Mouse (Mus musculus) megakaryocyte, adult 5-6 weeks (primary cell): ENCODE measurements at regions not wholly inside any gene's neighbourhood (a gene's known extent, or its start where the extent isn't known, plus 50 kb on each side); places are given as distances from the start of the nearest gene placed in this dataset.
A peak's percentile ranks its signal among the peaks of the same experiment; 100 is the strongest.

Experiments used
- ATAC-seq: 2 replicates; pipeline ENCODE4 v1.8.0; 2016; ENCODE audit warnings: mild to moderate bottlenecking, inconsistent platforms; ENCODE audit not compliant: poor library complexity, severe bottlenecking

DNA sequence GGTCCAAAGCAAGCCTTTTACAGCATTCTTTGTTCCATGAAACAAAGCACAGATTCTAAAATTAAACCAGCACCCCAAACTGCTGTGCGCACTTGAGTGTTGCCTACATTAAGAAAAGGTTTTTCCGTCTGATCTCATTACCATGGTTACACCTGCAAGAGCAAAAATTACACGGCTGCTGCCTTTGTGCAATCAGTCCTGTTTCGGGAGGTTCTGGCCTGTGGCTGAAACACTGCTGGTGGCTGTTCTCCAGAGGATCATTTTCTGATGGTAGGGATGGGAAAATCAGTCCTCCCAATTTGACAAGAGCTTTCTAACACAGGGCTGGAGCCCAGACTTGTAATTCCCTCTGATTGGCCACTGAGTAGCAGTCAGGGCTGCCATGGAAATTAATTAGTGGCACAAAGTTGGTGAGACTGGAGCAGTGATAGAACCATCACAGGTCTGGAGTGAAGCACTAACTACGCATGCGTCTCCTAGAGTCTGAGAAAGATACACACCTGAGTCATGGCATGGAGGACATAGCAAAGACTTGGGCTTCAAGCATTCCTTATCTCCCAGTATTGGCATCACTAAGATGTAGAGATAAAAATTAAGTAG is 114.8 kb upstream of the Fam49a start:
- ATAC-seq: no peak

DNA sequence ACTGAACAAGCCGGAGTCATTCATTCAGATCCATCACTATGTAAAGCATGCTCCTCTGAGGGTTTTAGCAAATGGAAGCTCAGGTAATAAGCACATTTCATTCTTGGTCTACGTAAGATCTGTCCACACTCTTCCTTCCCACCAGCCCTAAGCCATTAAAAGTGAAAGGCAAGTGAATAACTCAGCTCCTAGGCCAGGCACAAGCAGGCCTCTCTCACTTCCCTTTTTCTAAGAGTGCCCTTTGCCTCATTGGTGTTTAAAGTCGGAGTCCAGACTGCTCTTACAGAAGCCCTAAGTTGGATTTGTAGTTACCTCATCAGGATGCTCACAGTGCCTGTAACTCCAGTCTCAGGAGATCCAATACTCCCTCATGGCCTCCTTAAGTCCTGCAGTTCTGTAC is 114.1 kb upstream of the Fam49a start:
- peak; percentile 96 for ATAC-seq

DNA sequence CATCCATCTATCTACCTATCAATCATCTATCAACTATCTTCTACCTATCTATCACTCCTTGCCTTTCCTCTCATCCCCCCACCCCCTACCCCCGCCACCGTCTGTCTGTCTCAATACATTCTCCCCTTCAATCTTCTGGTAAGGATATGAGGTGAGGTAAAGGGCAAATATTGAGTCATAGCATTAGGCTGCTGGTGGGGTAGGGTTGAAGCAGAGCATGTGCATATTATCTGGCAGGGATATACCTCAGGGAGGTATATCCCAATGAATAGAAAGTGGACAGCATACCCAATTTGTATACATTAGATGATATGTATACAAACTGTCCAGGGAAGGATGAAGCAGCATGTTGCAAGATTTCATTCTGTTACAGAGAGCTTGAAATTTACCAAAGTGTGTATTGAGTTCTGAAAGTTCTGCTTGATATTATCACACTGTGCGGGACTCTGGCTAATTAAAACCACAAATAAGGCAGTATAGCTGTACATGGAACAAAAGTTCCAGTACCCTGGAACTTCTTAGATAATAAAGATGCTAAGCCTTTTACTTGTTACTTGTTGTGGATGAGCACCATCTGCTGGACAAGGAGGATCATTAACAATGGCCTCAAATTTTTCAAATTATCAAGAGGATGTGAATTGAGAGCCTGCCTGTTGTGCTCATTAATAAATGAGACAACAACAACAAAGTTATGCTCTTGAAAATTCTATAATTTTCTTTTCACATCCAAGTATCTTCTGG is 113.1 kb upstream of the Fam49a start:
- peak; percentile 57; the same call in 1 of the 2 replicates for ATAC-seq

DNA sequence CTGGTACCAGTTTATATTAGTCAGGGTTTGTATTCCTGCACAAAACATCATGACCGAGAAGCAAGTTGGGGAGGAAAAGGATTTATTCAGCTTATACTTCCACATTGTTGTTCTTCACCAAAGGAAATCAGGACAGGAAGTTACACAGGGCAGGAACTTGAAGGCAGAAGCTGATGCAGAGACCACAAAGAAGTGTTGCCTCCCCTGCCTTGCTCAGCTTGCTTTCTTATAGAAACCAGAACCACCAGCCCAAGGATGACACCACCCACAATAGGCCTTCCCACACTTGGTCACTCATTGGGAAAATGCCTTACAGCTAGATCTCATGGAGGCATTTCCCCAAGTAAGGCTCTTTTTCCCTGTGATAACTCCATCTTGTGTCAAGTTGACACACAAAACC is 97.5 kb upstream of the Fam49a start:
- ATAC-seq: peak; percentile 88

DNA sequence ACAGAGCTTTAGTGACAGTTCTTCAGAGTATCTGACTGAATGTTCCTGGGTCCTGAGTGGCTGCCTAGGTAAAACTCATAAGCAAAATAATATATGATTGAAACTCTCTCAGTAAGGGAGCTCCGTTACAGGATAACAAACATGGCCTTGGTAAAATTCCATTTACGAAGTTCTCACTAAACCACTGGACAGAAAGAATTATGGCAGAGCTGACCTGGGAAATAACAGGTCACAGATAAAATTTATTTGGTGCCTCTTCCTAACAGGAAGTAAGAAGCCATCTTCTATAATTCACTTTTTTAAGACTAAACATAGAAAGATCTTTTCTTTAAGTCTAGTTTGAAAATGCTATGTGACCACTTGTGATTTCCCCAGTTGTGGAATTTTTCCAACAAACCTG is 91.4 kb upstream of the Fam49a start:
- ATAC-seq: no peak

DNA sequence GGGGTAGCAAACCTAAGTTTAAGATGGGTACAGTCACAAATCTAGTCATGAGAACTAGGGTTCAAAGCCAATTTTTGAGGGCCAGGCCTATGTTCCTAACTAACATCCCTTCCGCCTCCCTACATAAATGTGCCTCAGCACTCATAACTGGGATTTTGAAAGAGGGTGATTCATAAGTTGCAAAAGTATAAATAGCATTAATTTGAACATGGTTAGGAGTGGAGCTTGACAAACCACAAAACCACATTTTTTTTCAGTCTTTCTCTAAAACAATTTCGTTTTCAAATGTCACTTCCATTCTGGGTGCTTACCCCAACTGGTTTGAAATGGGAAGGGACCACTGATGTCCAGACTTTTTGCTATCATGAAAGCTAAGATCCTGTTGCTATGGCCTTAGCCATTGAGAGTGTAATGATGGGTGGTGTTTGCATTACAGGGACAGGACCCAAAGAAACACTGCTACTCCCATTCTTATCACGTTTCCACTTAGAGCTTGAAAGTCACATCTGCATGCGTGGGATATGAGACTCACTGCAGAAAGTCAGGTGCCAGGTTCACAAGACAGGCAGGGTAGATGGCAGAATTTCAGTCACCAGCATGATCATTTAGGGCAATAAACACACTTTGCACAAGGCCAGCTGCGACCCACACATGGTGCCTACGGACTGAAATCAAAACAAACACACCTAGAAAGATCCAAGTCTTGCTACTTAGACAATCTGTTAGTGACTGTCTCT is 89.7 kb upstream of the Fam49a start:
- peak; percentile 67 for ATAC-seq

DNA sequence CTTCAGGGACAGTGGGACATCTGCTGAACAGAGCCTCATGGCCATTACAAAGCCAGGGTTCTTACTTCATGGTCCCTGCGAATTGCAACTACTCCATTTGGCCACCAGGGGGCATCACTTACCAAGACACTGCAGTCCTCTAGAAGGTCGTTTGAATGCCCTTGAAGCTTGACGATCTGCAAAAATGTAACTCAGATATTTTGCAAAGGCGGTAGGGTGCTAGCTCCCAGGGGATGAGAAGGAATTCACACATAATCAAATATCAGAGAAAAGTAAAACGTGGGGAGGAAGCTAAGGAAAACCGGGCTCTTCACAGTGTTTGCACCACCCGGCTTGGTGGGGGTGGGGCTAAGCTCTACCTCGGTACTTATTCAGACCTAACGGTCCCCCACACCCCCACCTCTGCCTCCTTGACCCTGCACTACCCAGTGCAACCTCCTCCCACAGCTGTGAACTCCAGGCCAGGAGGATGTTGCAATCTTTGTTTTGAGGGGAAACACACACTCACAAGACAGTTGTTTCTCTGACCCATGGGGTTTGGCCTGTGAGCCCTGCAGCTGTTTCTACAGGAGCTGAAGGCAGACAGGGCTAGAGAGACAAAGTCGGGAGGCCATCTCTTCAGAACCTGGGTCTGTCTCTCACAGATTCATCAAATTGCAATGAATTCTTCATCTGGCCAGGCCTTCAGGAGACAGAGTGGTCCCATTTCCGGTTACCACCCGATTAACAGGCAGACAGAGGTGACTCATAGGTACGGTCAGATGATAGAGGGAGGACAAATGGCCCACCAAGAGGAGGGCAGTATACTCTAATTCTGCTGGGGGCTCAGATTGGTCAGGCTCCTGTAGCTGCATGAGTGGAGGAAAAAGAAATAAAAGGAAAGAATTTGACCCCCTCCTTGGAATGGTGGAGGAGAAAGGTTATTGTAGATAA is 85.3 kb upstream of the Fam49a start:
- ATAC-seq: peak; percentile 79

DNA sequence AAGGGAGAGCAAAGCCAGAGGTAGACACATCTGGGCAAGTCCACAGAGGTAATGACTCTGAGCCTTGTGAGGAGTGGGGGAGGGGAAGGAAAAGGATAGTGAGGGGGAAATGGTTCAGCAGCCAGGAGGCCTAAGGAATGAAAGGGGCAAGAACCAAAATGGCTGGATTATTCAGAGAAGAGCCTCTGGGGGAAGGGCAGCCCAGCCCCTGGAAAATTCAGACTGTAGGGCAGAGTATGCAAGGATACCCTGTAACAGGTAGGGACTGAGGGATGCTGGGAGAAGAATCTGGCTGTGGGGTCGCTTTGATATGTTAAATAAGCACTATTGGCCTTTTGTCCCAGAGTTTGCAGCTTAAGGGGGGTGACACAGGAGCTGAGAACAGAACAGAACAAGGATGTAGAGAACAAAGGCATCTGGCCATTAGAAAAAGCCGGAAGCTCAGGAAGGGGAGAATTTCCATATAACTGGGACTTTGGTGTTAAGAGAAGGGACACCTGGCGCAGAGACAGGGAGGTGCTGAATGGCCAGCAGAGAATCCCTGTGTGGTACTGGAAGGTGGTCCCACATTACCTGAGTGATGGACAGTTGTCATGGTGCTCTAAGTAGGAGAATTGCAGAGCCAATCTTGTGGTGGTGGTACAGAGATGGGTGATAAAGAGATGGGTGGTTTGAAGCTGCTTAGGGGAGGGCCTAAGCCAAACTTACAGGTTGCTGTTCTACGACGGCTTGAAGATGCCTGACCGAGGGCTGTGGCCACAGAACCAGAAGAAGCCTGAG is 84.5 kb upstream of the Fam49a start:
- ATAC-seq: no peak

DNA sequence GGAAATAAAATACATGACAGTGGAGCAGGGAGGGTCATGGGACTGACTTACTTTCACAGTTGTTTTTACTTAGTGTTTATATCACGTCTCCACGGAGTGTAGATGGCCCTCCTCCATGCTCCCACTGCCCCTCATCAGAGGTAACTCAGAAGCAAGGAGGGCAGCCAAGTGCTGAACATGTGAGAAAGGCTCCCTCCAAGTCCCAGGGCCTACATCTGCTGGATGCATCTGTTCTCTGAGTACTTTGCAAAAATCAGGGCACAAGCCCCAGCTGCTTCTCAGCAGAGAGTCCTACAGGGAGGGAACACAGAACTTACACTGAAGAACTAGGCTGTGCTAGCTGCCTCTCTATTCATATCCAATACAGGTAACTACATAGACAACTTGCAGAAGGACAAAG is 83.5 kb upstream of the Fam49a start:
- no peak for ATAC-seq

DNA sequence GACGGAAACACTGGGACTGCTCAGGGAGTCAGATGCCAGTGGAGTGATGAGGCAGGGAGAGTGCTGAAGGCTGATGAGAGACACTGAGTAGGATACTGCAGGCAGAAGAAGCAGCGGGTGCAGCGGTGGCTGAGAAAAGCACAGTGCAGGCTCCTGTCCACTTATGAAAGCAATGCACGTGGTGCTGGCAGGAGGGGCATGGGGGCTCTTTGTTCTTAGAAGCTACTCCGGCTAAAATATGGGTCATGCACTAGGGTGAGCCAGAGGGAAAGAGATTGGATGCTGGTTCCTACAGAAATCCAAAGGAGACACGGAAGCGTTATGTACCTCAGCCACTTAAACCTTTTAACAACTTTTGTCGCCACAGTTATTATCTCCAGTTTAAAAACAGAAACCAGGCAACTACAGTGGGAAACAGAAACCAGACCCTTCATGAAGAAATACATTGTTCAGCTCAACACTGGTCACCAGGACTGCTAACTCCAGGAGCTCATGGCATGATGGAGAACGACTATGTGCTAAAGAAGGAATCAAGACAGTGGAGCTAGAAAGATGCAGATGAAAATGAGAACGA is 82.6 kb upstream of the Fam49a start:
- no peak for ATAC-seq

DNA sequence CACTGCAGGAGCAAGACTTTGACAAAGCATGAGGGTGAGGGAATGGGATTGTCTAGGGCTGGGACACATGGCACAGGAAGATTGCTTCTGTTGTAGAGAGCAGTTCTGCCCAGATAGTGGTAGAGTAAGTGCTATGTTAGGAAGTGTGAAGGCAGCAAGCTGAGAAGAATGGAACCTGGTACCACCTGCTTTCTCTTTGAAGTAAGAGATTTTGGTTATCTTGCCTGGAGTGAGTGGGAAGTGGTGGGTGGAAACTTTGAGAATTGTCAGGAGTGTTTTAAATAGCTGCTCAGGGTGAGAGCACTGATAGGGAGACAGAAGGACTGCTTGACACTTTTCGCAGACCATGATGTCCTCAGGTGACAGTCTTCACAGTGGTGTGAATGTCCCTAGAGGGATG is 81.0 kb upstream of the Fam49a start:
- no peak for ATAC-seq

DNA sequence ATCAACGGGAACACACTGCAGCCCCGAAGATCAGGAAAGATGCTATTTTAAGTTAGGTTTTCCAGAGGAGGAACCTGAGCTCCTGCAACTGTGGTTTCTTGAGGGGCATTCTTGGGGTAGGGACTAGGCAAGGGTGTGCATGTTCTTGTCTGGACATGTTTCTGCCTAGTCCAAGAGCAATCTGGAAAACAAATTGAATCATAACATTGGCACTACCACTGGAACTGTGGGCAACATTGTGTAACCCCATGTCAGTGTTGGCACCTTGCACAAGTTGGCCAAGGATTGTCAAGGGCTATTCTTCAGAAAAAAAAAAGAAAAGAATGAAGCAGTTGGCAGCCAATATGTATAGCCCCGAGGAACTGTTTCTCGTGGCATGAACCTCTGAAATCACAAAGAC is 80.3 kb upstream of the Fam49a start:
- ATAC-seq: no peak

DNA sequence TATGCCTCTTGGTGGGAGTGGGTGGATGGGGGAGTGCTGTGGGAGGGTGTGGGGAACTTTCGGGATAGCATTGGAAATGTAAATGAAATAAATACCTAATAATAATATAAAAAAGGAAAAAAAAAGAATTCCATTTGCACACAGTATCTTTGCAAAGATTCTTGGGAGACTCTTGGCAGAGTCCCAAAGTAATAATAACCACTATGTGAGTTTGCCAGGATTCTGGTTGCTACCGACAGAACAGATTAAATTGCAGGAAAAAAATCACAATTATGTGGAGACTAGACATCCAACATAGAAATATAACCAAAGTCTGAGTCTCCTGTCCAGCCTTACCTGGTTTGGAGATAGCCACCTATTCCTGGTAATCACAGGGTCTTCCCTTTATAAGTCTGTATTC is 75.6 kb upstream of the Fam49a start:
- ATAC-seq: no peak

DNA sequence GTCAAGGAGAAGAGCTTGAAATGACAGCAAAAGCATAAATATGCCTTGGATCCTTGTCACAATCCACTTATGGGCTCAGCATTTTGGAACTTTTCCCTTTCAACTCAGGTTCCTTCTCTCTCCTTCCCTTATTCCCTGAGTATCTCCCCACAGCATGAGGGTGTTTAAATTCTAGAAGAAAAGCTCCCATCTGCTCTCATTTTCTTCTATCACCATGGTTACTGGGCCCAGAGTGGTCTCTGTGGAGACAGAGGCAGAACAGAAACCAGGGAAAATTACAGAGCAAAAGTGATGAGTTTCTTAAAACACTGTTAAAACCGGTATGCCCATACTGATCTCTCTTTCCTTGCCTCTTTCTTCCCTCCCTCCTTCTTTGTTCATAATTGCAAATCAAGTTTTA is 66.9 kb upstream of the Fam49a start:
- ATAC-seq: no peak

DNA sequence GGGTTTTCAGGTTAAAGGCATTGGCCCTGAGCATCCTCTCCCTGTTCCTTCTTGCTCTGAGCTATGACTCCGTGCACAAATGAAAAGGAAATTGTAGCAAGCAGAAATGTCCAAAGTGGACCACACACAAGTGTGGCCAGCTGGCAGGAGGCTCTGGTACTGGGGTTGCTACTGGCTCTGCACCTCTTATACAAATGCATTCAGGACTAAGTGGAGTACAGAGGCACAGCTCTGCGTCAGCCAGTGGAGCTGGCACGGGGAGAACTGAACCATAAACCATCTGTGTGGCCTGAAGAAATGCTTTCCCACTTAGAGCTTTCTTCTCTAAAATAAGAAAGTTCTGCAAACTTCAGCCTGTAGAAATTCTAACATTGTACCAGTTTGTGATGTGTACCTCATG is 65.3 kb upstream of the Fam49a start:
- no peak for ATAC-seq

DNA sequence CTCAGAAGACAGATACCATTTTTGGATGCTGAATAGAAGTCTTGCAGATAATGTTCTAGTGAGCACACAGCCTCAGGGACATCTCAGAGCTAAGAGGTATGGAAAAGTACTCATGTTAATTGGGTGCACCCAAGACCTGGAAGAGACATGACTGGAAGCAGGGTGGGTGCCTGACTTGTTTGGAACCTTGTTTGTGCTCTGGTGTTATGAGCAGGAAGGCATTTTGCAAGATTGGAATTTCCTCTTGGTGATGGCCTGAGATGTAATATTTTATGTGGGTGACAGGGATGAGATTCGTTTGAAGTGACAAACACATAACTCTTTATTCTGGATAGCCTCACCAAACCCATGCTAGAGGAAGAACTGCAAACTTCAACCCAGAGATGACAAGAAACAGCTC is 53.7 kb upstream of the Fam49a start:
- no peak for ATAC-seq
